Mouse (Mus musculus) heart, postnatal 25 days (tissue): ENCODE results near the gene Prss46. TPM values are rescaled to one million over a fixed set of nuclear protein-coding genes. Genes with fewer than 3 reads are reported as not detected.

Experiments
- DNase-seq: peaks from one replicate; pipeline ENCODE4 v3.0.0; 2022; ENCODE audit warnings: low spot score
- intact Hi-C: fragments of 180-260 bp; cut with DNase I; formaldehyde crosslinking; loops from one replicate; pipeline ENCODE4 v1.15.1; 2025
- total RNA-seq, 2 experiments: library from RNA; stranded (reverse); gene quantifications; 2 replicates each; pipeline ENCODE4 v1.2.3; 2021

Prss46 gene
- total RNA-seq, 2 experiments from 2014 or later = not detected

- intact Hi-C loops = no loop called here
- no peak for DNase-seq
Measured at GRCm38 (mm10) chr9:110857781-110858472, 13.6 kb downstream of the Prss46 start, which contains the start of gene Prss50. Prss50 (plus strand) TSS chr9:110857967.

GRCm38 (mm10) chr9:110858523-110858922 is 14.2 kb downstream of the Prss46 start:
- intact Hi-C loops = no loop called here
- DNase-seq = no peak

- no peak for DNase-seq
- intact Hi-C loops = no loop called here
Measured at GRCm38 (mm10) chr9:110858967-110859596, 14.8 kb downstream of the Prss46 start.

- DNase-seq = no peak
- intact Hi-C loops = loop anchor here (2.0 to 10.0 kb wide), 3 partner anchors 88 to 226 kb away; no protein-coding TSS in a partner anchor
Measured at GRCm38 (mm10) chr9:110871030-110871429, 26.7 kb downstream of the Prss46 start.

GRCm38 (mm10) chr9:110873681-110874659 is 29.7 kb downstream of the Prss46 start:
- intact Hi-C loops = loop anchor here (10.0 kb wide), 1 partner anchor 229 kb away; no protein-coding TSS in a partner anchor

GRCm38 (mm10) chr9:110874660-110875191 is 30.4 kb downstream of the Prss46 start:
- no peak for DNase-seq
- intact Hi-C loops = loop anchor here (5.0 to 10.0 kb wide), 2 partner anchors 68 to 230 kb away; no protein-coding TSS in a partner anchor

More at GRCm38 (mm10) chr9:110873681-110874659, 29.7 kb downstream of the Prss46 start:
- DNase-seq = no peak

- no peak for DNase-seq
- intact Hi-C loops = loop anchor here (5.0 to 10.0 kb wide), 2 partner anchors 67 to 230 kb away; no protein-coding TSS in a partner anchor
Measured at GRCm38 (mm10) chr9:110875288-110875695, 31.0 kb downstream of the Prss46 start.

GRCm38 (mm10) chr9:110877353-110877752 is 33.0 kb downstream of the Prss46 start:
- intact Hi-C loops = loop anchor here (5.0 to 10.0 kb wide), 2 partner anchors 65 to 233 kb away; no protein-coding TSS in a partner anchor
- DNase-seq = no peak

- peak; percentile 68 for DNase-seq
- intact Hi-C loops = loop anchor here (5.0 to 10.0 kb wide), 2 partner anchors 64 to 233 kb away; no protein-coding TSS in a partner anchor
Measured at GRCm38 (mm10) chr9:110877888-110878287, 33.6 kb downstream of the Prss46 start.

- DNase-seq = no peak
- intact Hi-C loops = loop anchor here (5.0 to 10.0 kb wide), 2 partner anchors 63 to 235 kb away; no protein-coding TSS in a partner anchor
Measured at GRCm38 (mm10) chr9:110879191-110879920, 35.0 kb downstream of the Prss46 start, which contains the start of gene Als2cl. Als2cl (plus strand) TSS chr9:110879870.

GRCm38 (mm10) chr9:110879998-110880561 is 35.8 kb downstream of the Prss46 start, which contains the start of gene Tmie:
Tmie (minus strand) TSS chr9:110880113.
- intact Hi-C loops = loop anchor here (2.0 to 10.0 kb wide), 5 partner anchors 41 to 235 kb away; partner anchors contain the start of genes Ccrl2 and Rtp3
- DNase-seq = peak; percentile 75

- intact Hi-C loops = loop anchor here (2.0 to 5.0 kb wide), 3 partner anchors 40 to 177 kb away; partner anchors contain the start of genes Ccrl2 and Rtp3
Measured at GRCm38 (mm10) chr9:110880772-110881171, 36.5 kb downstream of the Prss46 start.

GRCm38 (mm10) chr9:110881953-110882352 is 37.6 kb downstream of the Prss46 start:
- peak; percentile 53 for DNase-seq
- intact Hi-C loops = loop anchor here (2.0 to 5.0 kb wide), 3 partner anchors 39 to 175 kb away; partner anchors contain the start of genes Ccrl2 and Rtp3

More at GRCm38 (mm10) chr9:110880772-110881171, 36.5 kb downstream of the Prss46 start:
- DNase-seq = no peak

GRCm38 (mm10) chr9:110887388-110888303 is 43.3 kb downstream of the Prss46 start:
- intact Hi-C loops = no loop called here
- DNase-seq = no peak

- intact Hi-C loops = no loop called here
- no peak for DNase-seq
Measured at GRCm38 (mm10) chr9:110888935-110889334, 44.6 kb downstream of the Prss46 start.

- intact Hi-C loops = no loop called here
- DNase-seq = no peak
Measured at GRCm38 (mm10) chr9:110890026-110890783, 45.9 kb downstream of the Prss46 start.
